26 mouse cellular contexts compared by ENCODE assay signal in genomic region chr2:15026817-15027216, GRCm38 (mm10). TPM values are rescaled to one million over a fixed set of nuclear protein-coding genes. Genes with fewer than 3 reads are reported as not detected.
A peak's percentile ranks its signal among the peaks of the same experiment; 100 is the strongest.
DNase-seq lines count a peak whose midpoint lies in the region; ATAC-seq lines count a peak whose summit lies in the region.
"Had no signal": no experiment of that assay in that cellular context is flagged by ENCODE, and none has a peak within 500 bp of the region (broad histone marks: within the 10 kb centered on the region; RNA-seq: fewer than 3 reads in every experiment).

No protein-coding gene starts in this region.

- no peaks in the 10 kb centered on the region for H3K4me1 ChIP-seq in embryonic facial prominence, embryonic 11.5 days (ENCODE audit: control insufficient read depth, insufficient read depth, low read length)
- H3K4me1 ChIP-seq in embryonic facial prominence, embryonic 10.5 days = no peaks in the 10 kb centered on the region
- no peaks in the 10 kb centered on the region for H3K4me1 ChIP-seq in kidney, embryonic 14.5 days (ENCODE audit: control insufficient read depth, insufficient read depth, low read length)
- H3K4me1 ChIP-seq: embryonic facial prominence, embryonic 13.5 days; heart, embryonic 10.5 days; heart, embryonic 13.5 days had no signal

- DNase-seq in embryonic facial prominence, embryonic 11.5 days (ENCODE audit: low spot score) = peak; percentile 22
- DNase-seq in embryonic facial prominence, embryonic 10.5 days (ENCODE audit: low spot score) = no peak
- DNase-seq in lung, postnatal 25 days (ENCODE audit: low spot score) = peak; percentile 10
- no peak for DNase-seq in lung, postnatal 4 days
- DNase-seq in urinary bladder, postnatal 36 days (ENCODE audit: low spot score in 2 of 2) = peak; percentile 6 to 9
- no peak for DNase-seq in urinary bladder, adult 2 months (ENCODE audit: low spot score)
- DNase-seq in kidney, adult 8-10 months = no peak
- DNase-seq: adrenal gland, adult 8-10 months; adrenal gland, postnatal 25 days; cerebellum, adult 11-12 months; cerebellum, adult 8-10 months; cerebellum, postnatal 10 days; cerebellum, postnatal 36 days; forebrain, postnatal 0 days; gastrocnemius, postnatal 25 days; heart, adult 2 months; heart, postnatal 14 days; heart, postnatal 4 days had no signal

- H3K4me3 ChIP-seq in embryonic facial prominence, embryonic 11.5 days (ENCODE audit: low read depth, low read length) = no peak overlapping the region
- no peak overlapping the region for H3K4me3 ChIP-seq in embryonic facial prominence, embryonic 10.5 days
- no peak overlapping the region for H3K4me3 ChIP-seq in kidney, embryonic 14.5 days (ENCODE audit: low read length)
- H3K4me3 ChIP-seq: embryonic facial prominence, embryonic 13.5 days; heart, adult 2 months; heart, embryonic 10.5 days; heart, embryonic 13.5 days had no signal

- no peak overlapping the region for H3K27ac ChIP-seq in embryonic facial prominence, embryonic 11.5 days (replicated peaks; ENCODE audit: low read depth, low read length)
- no peak overlapping the region for H3K27ac ChIP-seq in embryonic facial prominence, embryonic 10.5 days (replicated peaks)
- no peak overlapping the region for H3K27ac ChIP-seq in kidney, embryonic 14.5 days (ENCODE audit: low read depth, low read length)
- H3K27ac ChIP-seq: embryonic facial prominence, embryonic 13.5 days; heart, adult 2 months; heart, embryonic 10.5 days; heart, embryonic 13.5 days; hindbrain, embryonic 14.5 days; hindbrain, postnatal 0 days had no signal

- no peaks in the 10 kb centered on the region for H3K9me3 ChIP-seq in embryonic facial prominence, embryonic 11.5 days (replicated peaks; ENCODE audit: control insufficient read depth, low read length)
- H3K9me3 ChIP-seq in embryonic facial prominence, embryonic 10.5 days = no peaks in the 10 kb centered on the region
- H3K9me3 ChIP-seq in kidney, embryonic 14.5 days (ENCODE audit: control insufficient read depth, low read length) = no peaks in the 10 kb centered on the region
- H3K9me3 ChIP-seq: embryonic facial prominence, embryonic 13.5 days; heart, embryonic 10.5 days; heart, embryonic 13.5 days had no signal

- WGBS in embryonic facial prominence, embryonic 11.5 days = 87% methylated on average over 3 of the region's 3 CpGs
- 90% methylated on average over 3 of the region's 3 CpGs for WGBS in embryonic facial prominence, embryonic 10.5 days
- 85% methylated on average over 3 of the region's 3 CpGs for WGBS in kidney, embryonic 14.5 days

- no peak for ATAC-seq in embryonic facial prominence, embryonic 11.5 days (replicated peaks; ENCODE audit: insufficient number of reproducible peaks, low FRiP score, low TSS enrichment, low read depth)
- no peak for ATAC-seq in kidney, embryonic 14.5 days (ENCODE audit: low FRiP score, low TSS enrichment)
- ATAC-seq: activated CD4-positive, CD25-positive, alpha-beta regulatory T cell, adult 4 months; forebrain, embryonic 14.5 days; forebrain, postnatal 0 days; hindbrain, postnatal 0 days had no signal

- no peak overlapping the region for H3K4me2 ChIP-seq in embryonic facial prominence, embryonic 11.5 days (ENCODE audit: low read depth, low read length)
- no peak overlapping the region for H3K4me2 ChIP-seq in kidney, embryonic 14.5 days (replicated peaks; ENCODE audit: low read depth, low read length)
- H3K4me2 ChIP-seq: embryonic facial prominence, embryonic 13.5 days; heart, embryonic 13.5 days; hindbrain, embryonic 14.5 days had no signal

- H3K36me3 ChIP-seq in embryonic facial prominence, embryonic 11.5 days (replicated peaks; ENCODE audit: control insufficient read depth, insufficient read depth, low read depth, low read length) = 0 out of 2 replicates have a peak, but pooled peaks cover 2% of the 10 kb centered on the region
- peaks cover 19% of the 10 kb centered on the region for H3K36me3 ChIP-seq in embryonic facial prominence, embryonic 10.5 days (replicated peaks)
- H3K36me3 ChIP-seq in kidney, embryonic 14.5 days (ENCODE audit: control insufficient read depth, insufficient read depth, low read length) = no peaks in the 10 kb centered on the region; the same call in 1 of the 2 replicates

- no peak overlapping the region for H3K9ac ChIP-seq in embryonic facial prominence, embryonic 11.5 days (replicated peaks; ENCODE audit: low read length)
- H3K9ac ChIP-seq in kidney, embryonic 14.5 days (ENCODE audit: low read depth, low read length) = no peak overlapping the region
- H3K9ac ChIP-seq: embryonic facial prominence, embryonic 13.5 days; forebrain, postnatal 0 days; heart, embryonic 13.5 days; hindbrain, embryonic 14.5 days had no signal

- H3K27me3 ChIP-seq in embryonic facial prominence, embryonic 11.5 days (ENCODE audit: control insufficient read depth, insufficient read depth, low read length) = no peaks in the 10 kb centered on the region
- H3K27me3 ChIP-seq in embryonic facial prominence, embryonic 10.5 days (replicated peaks; ENCODE audit: low read depth, poor library complexity, severe bottlenecking) = no peaks in the 10 kb centered on the region
- no peaks in the 10 kb centered on the region for H3K27me3 ChIP-seq in kidney, embryonic 14.5 days (ENCODE audit: control insufficient read depth, insufficient read depth, low read length)
- H3K27me3 ChIP-seq: embryonic facial prominence, embryonic 13.5 days; heart, embryonic 13.5 days had no signal

RNA-seq across cellular contexts. Expression of gene Arl5b, which starts 22.4 kb away (rescaled TPM):
- 55.5 and 68.2 TPM in 2 replicates for polyA plus RNA-seq in embryonic facial prominence, embryonic 11.5 days (2014; fragmentation: Nextera tagmentation; extraction: Ambion mirVana)
- polyA plus RNA-seq in embryonic facial prominence, embryonic 10.5 days (2016; fragmentation: Nextera tagmentation; extraction: Ambion mirVana) = 53.6 and 59.1 TPM in 2 replicates
- 17.6 and 17.9 TPM in 2 replicates for polyA plus RNA-seq in urinary bladder, adult 2 months (2012; rRNA removed)
- 38.0 and 39.1 TPM in 2 replicates for polyA plus RNA-seq in kidney, embryonic 14.5 days (2014; fragmentation: Nextera tagmentation; extraction: Ambion mirVana)

RNA-seq across cellular contexts. Expression of gene Nsun6, which starts 28.1 kb away (rescaled TPM):
- 12.8 and 15.0 TPM in 2 replicates for polyA plus RNA-seq in embryonic facial prominence, embryonic 11.5 days (2014; fragmentation: Nextera tagmentation; extraction: Ambion mirVana)
- 10.6 and 10.7 TPM in 2 replicates for polyA plus RNA-seq in embryonic facial prominence, embryonic 10.5 days (2016; fragmentation: Nextera tagmentation; extraction: Ambion mirVana)
- polyA plus RNA-seq in urinary bladder, adult 2 months (2012; rRNA removed) = 5.0 and 5.9 TPM in 2 replicates
- polyA plus RNA-seq in kidney, embryonic 14.5 days (2014; fragmentation: Nextera tagmentation; extraction: Ambion mirVana) = 11.2 and 14.1 TPM in 2 replicates

Comparison
In these comparisons a context has a peak if more than half of its experiments do, and no peak if none do; other contexts are left out.
1. DNase-seq: peak in embryonic facial prominence, embryonic 11.5 days (single experiment), lung, postnatal 25 days (single experiment) and urinary bladder, postnatal 36 days (2 of 2); none in embryonic facial prominence, embryonic 10.5 days (single experiment), lung, postnatal 4 days (0 of 2), urinary bladder, adult 2 months (single experiment) and kidney, adult 8-10 months (0 of 2).